Mouse (Mus musculus): ENCODE results near the gene Bmp7. TPM values are rescaled to one million over a fixed set of nuclear protein-coding genes. Genes with fewer than 3 reads are reported as not detected.

Gene Bmp7
- polyA plus RNA-seq, 1 experiment from 2014 or later, result 16.3 TPM

GRCm38 (mm10) chr2:172926311-172926710 lies 13.8 kb downstream of the Bmp7 start:
- WGBS, result 85% methylated on average over 4 of the region's 4 CpGs
- peaks cover 14% of the 10 kb centered on the region for H3K4me1 ChIP-seq
- no peak for ATAC-seq (ENCODE audit: low FRiP score, low read depth)

GRCm38 (mm10) chr2:172924961-172925360 lies 15.2 kb downstream of the Bmp7 start:
- WGBS, result 18% methylated on average over 6 of the region's 6 CpGs
- H3K27ac ChIP-seq, result no peak overlapping the region

More at GRCm38 (mm10) chr2:172926311-172926710, 13.8 kb downstream of the Bmp7 start:
- H3K4me3 ChIP-seq, result no peak overlapping the region
- H3K9me3 ChIP-seq, result no peaks in the 10 kb centered on the region
- H3K36me3 ChIP-seq, result no peaks in the 10 kb centered on the region
- 0 out of 2 replicates have a peak, but pooled peaks cover 2% of the 10 kb centered on the region for H3K27me3 ChIP-seq (replicated peaks)
- H3K9ac ChIP-seq, result no peak overlapping the region
- no peak overlapping the region for H3K4me2 ChIP-seq (replicated peaks)
- no peak overlapping the region for H3K27ac ChIP-seq

DNA sequence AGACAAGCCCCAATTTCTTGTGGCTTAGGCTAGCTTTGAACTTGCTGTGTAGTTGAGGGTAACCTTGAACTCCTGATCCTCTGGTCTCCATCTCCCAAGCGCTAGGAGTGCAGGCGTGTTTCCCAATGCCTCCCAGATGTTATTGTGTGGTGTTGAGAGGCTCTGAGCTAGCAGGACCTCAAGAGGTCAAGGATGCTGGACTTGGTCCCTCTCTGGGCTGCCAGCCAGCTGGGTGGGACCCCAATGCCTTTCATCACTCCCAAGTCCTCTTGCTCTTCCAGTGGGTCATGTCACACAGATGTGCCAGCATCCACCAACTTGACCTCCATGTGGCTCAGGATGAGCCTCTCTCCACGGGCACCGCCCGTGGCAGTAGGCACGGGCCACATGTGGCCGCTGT lies 16.9 kb downstream of the Bmp7 start:
- ATAC-seq (ENCODE audit: low FRiP score, low read depth), result no peak
- Histone ChIP-seq H3K27ac (no peak overlapping the region), H3K36me3 (no peaks in the 10 kb centered on the region), H3K4me2 (replicated peaks) (no peak overlapping the region), H3K4me3 (no peak overlapping the region), H3K9ac (no peak overlapping the region), H3K4me1 (peaks cover 5% of the 10 kb centered on the region; the same call in 1 of the 2 replicates), H3K9me3 (no peaks in the 10 kb centered on the region), H3K27me3 (replicated peaks) (0 out of 2 replicates have a peak, but pooled peaks cover 2% of the 10 kb centered on the region)
- WGBS, result 92% methylated on average over 7 of the region's 7 CpGs

More at GRCm38 (mm10) chr2:172924961-172925360, 15.2 kb downstream of the Bmp7 start:
- Histone ChIP-seq H3K4me1 (peaks cover 11% of the 10 kb centered on the region), H3K9me3 (no peaks in the 10 kb centered on the region), H3K9ac (no peak overlapping the region), H3K36me3 (no peaks in the 10 kb centered on the region), H3K4me2 (replicated peaks) (no peak overlapping the region), H3K27me3 (replicated peaks) (0 out of 2 replicates have a peak, but pooled peaks cover 2% of the 10 kb centered on the region), H3K4me3 (no peak overlapping the region)
- ATAC-seq (ENCODE audit: low FRiP score, low read depth), result 0 out of 2 replicates have a peak, but pooled peaks have one; percentile 15

DNA sequence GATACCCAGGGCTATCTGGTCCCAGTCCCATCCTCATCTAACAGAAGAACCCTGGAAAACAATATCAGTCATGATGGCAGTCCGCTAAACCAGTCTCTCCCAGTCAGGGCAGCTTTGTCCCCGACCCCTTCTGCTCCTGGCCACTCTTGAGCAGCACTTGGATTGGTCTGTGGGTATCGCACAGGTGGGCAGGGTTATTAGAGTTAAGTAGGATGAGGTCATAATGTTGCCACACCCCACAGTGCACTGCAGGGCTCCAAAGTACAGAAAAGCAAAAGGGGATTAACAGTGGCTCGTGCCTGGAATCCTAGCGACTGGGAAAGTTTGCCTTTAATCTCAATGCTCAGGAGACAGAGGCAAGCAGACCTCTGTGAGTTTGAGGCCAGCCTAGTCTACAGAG lies 17.5 kb downstream of the Bmp7 start:
- Histone ChIP-seq H3K4me1 (peaks cover 5% of the 10 kb centered on the region; the same call in 1 of the 2 replicates), H3K9ac (no peak overlapping the region), H3K4me3 (no peak overlapping the region), H3K27ac (no peak overlapping the region), H3K9me3 (no peaks in the 10 kb centered on the region), H3K36me3 (no peaks in the 10 kb centered on the region), H3K4me2 (replicated peaks) (no peak overlapping the region), H3K27me3 (replicated peaks) (0 out of 2 replicates have a peak, but pooled peaks cover 2% of the 10 kb centered on the region)
- no peak for ATAC-seq (ENCODE audit: low FRiP score, low read depth)
- 74% methylated on average over 5 of the region's 5 CpGs for WGBS

GRCm38 (mm10) chr2:172914018-172914417 lies 26.1 kb downstream of the Bmp7 start:
- Histone ChIP-seq H3K4me1 (peaks cover 13% of the 10 kb centered on the region), H3K9me3 (no peaks in the 10 kb centered on the region)
- no peak for ATAC-seq (ENCODE audit: low FRiP score, low read depth)

DNA sequence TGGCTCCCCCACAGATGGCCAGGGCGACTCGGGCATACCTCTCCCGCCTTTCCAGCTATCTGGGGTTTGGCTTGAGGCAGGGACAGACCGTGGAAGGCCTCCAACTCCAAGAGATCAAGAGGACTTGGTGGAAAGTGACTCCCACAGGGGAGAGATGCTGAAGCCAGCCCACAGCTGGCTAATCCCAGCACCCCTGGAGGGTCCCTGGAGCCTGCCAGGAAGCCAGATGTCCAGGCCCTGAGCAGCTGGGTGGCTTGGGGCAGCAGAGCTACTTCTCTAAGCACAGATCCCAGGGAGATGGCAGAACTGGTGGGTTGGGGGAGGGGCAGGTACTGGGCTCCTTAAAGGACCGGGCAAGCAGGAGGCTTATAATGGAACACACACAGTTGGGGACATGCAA lies 28.4 kb downstream of the Bmp7 start:
- no peaks in the 10 kb centered on the region for H3K27me3 ChIP-seq (replicated peaks)
- no peak overlapping the region for H3K27ac ChIP-seq
- ATAC-seq (ENCODE audit: low FRiP score, low read depth), result no peak
- no peak overlapping the region for H3K9ac ChIP-seq
- H3K36me3 ChIP-seq, result no peaks in the 10 kb centered on the region
- H3K4me3 ChIP-seq, result no peak overlapping the region
- no peaks in the 10 kb centered on the region for H3K9me3 ChIP-seq
- 50% methylated on average over 5 of the region's 5 CpGs for WGBS
- peaks cover 13% of the 10 kb centered on the region for H3K4me1 ChIP-seq
- no peak overlapping the region for H3K4me2 ChIP-seq (replicated peaks)

More at GRCm38 (mm10) chr2:172914018-172914417, 26.1 kb downstream of the Bmp7 start:
- Histone ChIP-seq H3K27ac (no peak overlapping the region), H3K4me2 (replicated peaks) (no peak overlapping the region), H3K36me3 (no peaks in the 10 kb centered on the region), H3K9ac (no peak overlapping the region), H3K27me3 (replicated peaks) (no peaks in the 10 kb centered on the region), H3K4me3 (no peak overlapping the region)
- WGBS, result 86% methylated on average over 14 of the region's 14 CpGs

GRCm38 (mm10) chr2:172911157-172911556 lies 29.0 kb downstream of the Bmp7 start:
- H3K9me3 ChIP-seq, result no peaks in the 10 kb centered on the region
- no peaks in the 10 kb centered on the region for H3K27me3 ChIP-seq (replicated peaks)
- WGBS, result 71% methylated on average over 6 of the region's 6 CpGs
- H3K4me1 ChIP-seq, result peaks cover 13% of the 10 kb centered on the region
- no peak for ATAC-seq (ENCODE audit: low FRiP score, low read depth)
- H3K4me2 ChIP-seq (replicated peaks), result no peak overlapping the region
- no peaks in the 10 kb centered on the region for H3K36me3 ChIP-seq
- no peak overlapping the region for H3K4me3 ChIP-seq
- no peak overlapping the region for H3K27ac ChIP-seq
- no peak overlapping the region for H3K9ac ChIP-seq

GRCm38 (mm10) chr2:172909463-172909862 lies 30.7 kb downstream of the Bmp7 start:
- no peaks in the 10 kb centered on the region for H3K27me3 ChIP-seq (replicated peaks)
- no peaks in the 10 kb centered on the region for H3K36me3 ChIP-seq
- H3K9ac ChIP-seq, result no peak overlapping the region
- H3K27ac ChIP-seq, result no peak overlapping the region
- no peak overlapping the region for H3K4me3 ChIP-seq
- peaks cover 13% of the 10 kb centered on the region for H3K4me1 ChIP-seq
- 28% methylated on average over 6 of the region's 6 CpGs for WGBS
- no peak overlapping the region for H3K4me2 ChIP-seq (replicated peaks)
- no peaks in the 10 kb centered on the region for H3K9me3 ChIP-seq
- peak; percentile 51 for ATAC-seq (ENCODE audit: low FRiP score, low read depth)

DNA sequence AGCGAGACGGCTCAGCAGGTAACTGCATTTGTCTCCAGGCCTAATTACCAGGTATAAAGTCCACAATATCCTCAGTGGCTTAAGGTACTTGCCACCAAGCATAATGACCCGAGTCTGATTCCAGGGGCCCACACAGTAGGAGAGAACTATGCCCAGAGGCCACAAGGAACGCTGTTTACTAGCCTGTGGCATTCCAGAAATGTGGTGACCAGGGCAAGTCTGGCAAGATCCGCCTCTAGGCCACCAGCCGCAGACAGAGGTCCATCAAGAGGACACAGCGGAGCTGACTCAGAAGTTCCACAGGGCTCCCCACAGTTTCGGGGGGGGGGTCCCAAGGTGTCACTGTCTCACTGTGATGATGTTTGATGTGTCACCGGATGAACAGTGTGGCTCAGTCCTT lies 34.0 kb downstream of the Bmp7 start:
- Histone ChIP-seq H3K4me2 (replicated peaks) (no peak overlapping the region), H3K36me3 (no peaks in the 10 kb centered on the region), H3K27me3 (replicated peaks) (no peaks in the 10 kb centered on the region; the same call in 1 of the 2 replicates), H3K27ac (no peak overlapping the region), H3K9me3 (no peaks in the 10 kb centered on the region), H3K9ac (no peak overlapping the region), H3K4me1 (peaks cover 12% of the 10 kb centered on the region), H3K4me3 (no peak overlapping the region)
- ATAC-seq (ENCODE audit: low FRiP score, low read depth), result no peak
- 69% methylated on average over 9 of the region's 9 CpGs for WGBS

- 91% methylated on average over 5 of the region's 5 CpGs for WGBS
- Histone ChIP-seq H3K9me3 (no peaks in the 10 kb centered on the region), H3K4me2 (replicated peaks) (no peak overlapping the region), H3K9ac (no peak overlapping the region), H3K4me3 (no peak overlapping the region), H3K27ac (no peak overlapping the region), H3K27me3 (replicated peaks) (no peaks in the 10 kb centered on the region; the same call in 1 of the 2 replicates), H3K36me3 (no peaks in the 10 kb centered on the region), H3K4me1 (peaks cover 14% of the 10 kb centered on the region)
- no peak for ATAC-seq (ENCODE audit: low FRiP score, low read depth)
These were observed 35.1 kb downstream of the Bmp7 start for GRCm38 (mm10) chr2:172905057-172905456.

DNA sequence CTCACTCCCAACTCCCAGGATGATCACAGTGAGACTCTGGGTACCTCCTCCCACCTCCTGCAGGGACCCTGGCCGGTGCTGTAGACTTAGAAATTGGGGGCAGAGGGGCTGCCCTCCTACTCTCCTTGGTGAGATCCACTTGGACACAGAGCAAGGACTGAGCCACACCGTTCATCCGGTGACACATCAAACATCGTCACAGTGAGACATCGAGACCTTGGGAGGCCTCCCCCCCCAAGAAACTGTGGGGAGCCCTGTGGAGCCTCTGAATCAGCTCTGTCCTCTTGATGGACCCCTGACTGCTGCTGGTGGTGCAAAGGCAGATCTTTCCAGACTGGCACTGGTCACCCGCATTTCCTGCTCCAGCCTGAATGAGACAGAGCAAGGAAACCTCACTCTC lies 35.5 kb downstream of the Bmp7 start:
- ATAC-seq (ENCODE audit: low FRiP score, low read depth), result no peak
- Histone ChIP-seq H3K4me2 (replicated peaks) (no peak overlapping the region), H3K9me3 (no peaks in the 10 kb centered on the region), H3K36me3 (no peaks in the 10 kb centered on the region), H3K4me1 (peaks cover 9% of the 10 kb centered on the region), H3K27ac (no peak overlapping the region), H3K27me3 (replicated peaks) (no peaks in the 10 kb centered on the region; the same call in 1 of the 2 replicates), H3K4me3 (no peak overlapping the region), H3K9ac (no peak overlapping the region)
- WGBS, result 84% methylated on average over 6 of the region's 6 CpGs

DNA sequence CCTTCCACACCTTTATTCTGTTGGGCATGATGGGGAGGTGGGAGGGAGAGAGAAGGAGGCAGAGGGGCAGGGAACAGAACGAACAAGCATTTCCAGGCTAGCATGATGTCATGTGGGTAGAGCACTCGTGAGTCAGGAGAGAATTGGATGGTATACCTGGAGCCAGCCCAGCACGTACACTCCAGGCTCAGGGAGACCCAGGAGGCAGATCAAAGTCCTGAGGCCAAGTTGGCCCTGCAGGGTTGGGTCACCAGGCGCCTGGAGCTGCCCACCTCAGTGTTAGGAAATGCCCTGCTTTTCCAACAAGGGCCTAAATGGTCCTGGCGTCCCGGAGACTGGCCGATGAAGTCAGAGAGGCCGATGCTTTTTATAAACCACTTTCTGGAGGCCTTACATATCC lies 36.6 kb downstream of the Bmp7 start:
- Histone ChIP-seq H3K4me2 (replicated peaks) (no peak overlapping the region), H3K9me3 (peaks cover 2% of the 10 kb centered on the region; the same call in 1 of the 2 replicates), H3K4me1 (peaks cover 5% of the 10 kb centered on the region; the same call in 1 of the 2 replicates), H3K27ac (no peak overlapping the region), H3K4me3 (no peak overlapping the region), H3K9ac (no peak overlapping the region), H3K27me3 (replicated peaks) (no peaks in the 10 kb centered on the region; the same call in 1 of the 2 replicates), H3K36me3 (no peaks in the 10 kb centered on the region)
- no peak for ATAC-seq (ENCODE audit: low FRiP score, low read depth)
- WGBS, result 84% methylated on average over 8 of the region's 8 CpGs

Measured in neural tube, embryonic 12.5 days (tissue).